Mouse (Mus musculus): Measurements from ENCODE around the gene Dusp22. TPM values are rescaled to one million over a fixed set of nuclear protein-coding genes. Genes with fewer than 3 reads are reported as not detected.

The Dusp22 gene
- polyA plus RNA-seq, 1 experiment from 2014 or later = 22.5 TPM

DNA sequence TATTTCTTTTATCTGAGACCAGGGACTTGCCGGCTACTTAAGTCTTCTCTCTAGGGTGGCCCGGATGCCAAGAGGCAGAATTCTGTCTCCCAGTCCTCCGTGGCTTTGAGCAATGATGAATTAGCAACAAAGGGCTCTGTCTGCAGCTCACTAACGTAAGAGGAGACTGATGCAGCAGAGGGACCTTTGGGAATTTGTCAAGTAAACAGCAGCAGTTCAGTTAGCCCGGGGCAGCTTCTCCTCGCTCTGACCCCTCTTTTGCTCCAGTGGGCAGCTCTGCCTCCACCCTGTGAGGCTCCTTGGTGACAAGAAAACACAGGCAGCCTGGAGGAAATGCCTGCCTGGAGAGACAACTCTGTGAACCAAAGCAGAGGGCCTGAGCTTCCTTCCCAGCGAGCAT lies 62.8 kb downstream of the Dusp22 start:
- H3K27ac ChIP-seq (ENCODE audit: low read depth, low read length) = no peak overlapping the region
- H3K36me3 ChIP-seq (ENCODE audit: control insufficient read depth, insufficient read depth, low read length) = no peaks in the 10 kb centered on the region
- no peaks in the 10 kb centered on the region for H3K9me3 ChIP-seq (ENCODE audit: control insufficient read depth, low read length)
- H3K4me3 ChIP-seq (ENCODE audit: low read length) = no peak overlapping the region
- H3K4me2 ChIP-seq (replicated peaks; ENCODE audit: low read depth, low read length) = no peak overlapping the region
- WGBS = 21% methylated on average over 7 of the region's 7 CpGs
- peaks cover 5% of the 10 kb centered on the region; the same call in 1 of the 2 replicates for H3K4me1 ChIP-seq (ENCODE audit: control insufficient read depth, insufficient read depth, low read length)
- no peaks in the 10 kb centered on the region for H3K27me3 ChIP-seq (ENCODE audit: control insufficient read depth, insufficient read depth, low read length)
- H3K9ac ChIP-seq (ENCODE audit: low read depth, low read length) = no peak overlapping the region
- ATAC-seq (ENCODE audit: low FRiP score, low TSS enrichment) = 0 out of 2 replicates have a peak, but pooled peaks have one; percentile 47

- no peaks in the 10 kb centered on the region for H3K27me3 ChIP-seq (ENCODE audit: control insufficient read depth, insufficient read depth, low read length)
- H3K4me3 ChIP-seq (ENCODE audit: low read length) = no peak overlapping the region
- WGBS = 58% methylated on average over 5 of the region's 5 CpGs
- no peak for ATAC-seq (ENCODE audit: low FRiP score, low TSS enrichment)
- no peak overlapping the region for H3K9ac ChIP-seq (ENCODE audit: low read depth, low read length)
- H3K27ac ChIP-seq (ENCODE audit: low read depth, low read length) = no peak overlapping the region
- peaks cover 5% of the 10 kb centered on the region; the same call in 1 of the 2 replicates for H3K4me1 ChIP-seq (ENCODE audit: control insufficient read depth, insufficient read depth, low read length)
- H3K9me3 ChIP-seq (ENCODE audit: control insufficient read depth, low read length) = no peaks in the 10 kb centered on the region
- H3K4me2 ChIP-seq (replicated peaks; ENCODE audit: low read depth, low read length) = no peak overlapping the region
- H3K36me3 ChIP-seq (ENCODE audit: control insufficient read depth, insufficient read depth, low read length) = no peaks in the 10 kb centered on the region
Observed at GRCm38 (mm10) chr13:30723258-30723657, 63.5 kb downstream of the Dusp22 start.

- no peak for ATAC-seq (ENCODE audit: low FRiP score, low TSS enrichment)
- no peak overlapping the region for H3K4me2 ChIP-seq (replicated peaks; ENCODE audit: low read depth, low read length)
- 67% methylated on average over 8 of the region's 8 CpGs for WGBS
- no peaks in the 10 kb centered on the region for H3K9me3 ChIP-seq (ENCODE audit: control insufficient read depth, low read length)
- H3K9ac ChIP-seq (ENCODE audit: low read depth, low read length) = no peak overlapping the region
- H3K27ac ChIP-seq (ENCODE audit: low read depth, low read length) = no peak overlapping the region
- no peak overlapping the region for H3K4me3 ChIP-seq (ENCODE audit: low read length)
- no peaks in the 10 kb centered on the region for H3K27me3 ChIP-seq (ENCODE audit: control insufficient read depth, insufficient read depth, low read length)
- no peaks in the 10 kb centered on the region for H3K36me3 ChIP-seq (ENCODE audit: control insufficient read depth, insufficient read depth, low read length)
- peaks cover 5% of the 10 kb centered on the region; the same call in 1 of the 2 replicates for H3K4me1 ChIP-seq (ENCODE audit: control insufficient read depth, insufficient read depth, low read length)
Observed at GRCm38 (mm10) chr13:30723858-30724257, 64.1 kb downstream of the Dusp22 start.

DNA sequence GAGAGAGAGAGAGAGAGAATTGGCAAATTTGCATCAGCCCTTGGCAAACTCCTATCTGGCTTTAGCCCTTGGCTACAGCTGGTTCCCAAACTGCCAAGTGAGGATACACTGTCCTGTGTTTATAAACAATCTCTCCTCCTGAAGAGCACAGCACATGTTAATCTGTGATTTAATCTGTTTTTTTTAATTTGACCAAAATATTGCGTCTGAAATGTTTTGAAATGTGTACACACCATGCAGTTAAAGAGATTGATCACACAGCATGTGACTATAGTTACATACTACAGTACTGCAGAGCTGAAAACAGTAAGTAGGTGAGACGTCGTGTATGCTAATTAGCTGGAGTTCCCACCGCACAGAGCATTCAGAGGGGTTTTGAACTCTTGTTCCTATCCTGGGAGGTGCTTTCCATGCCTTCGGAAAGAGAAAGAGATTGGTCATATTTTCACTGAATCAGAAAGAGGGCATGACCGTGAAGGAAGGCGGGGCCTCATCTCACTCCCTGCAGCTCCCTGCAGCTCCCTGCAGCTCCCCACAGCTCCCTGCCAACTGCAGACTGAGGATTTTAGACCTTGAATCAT lies 65.0 kb downstream of the Dusp22 start:
- no peak overlapping the region for H3K4me2 ChIP-seq (replicated peaks; ENCODE audit: low read depth, low read length)
- peaks cover 5% of the 10 kb centered on the region; the same call in 1 of the 2 replicates for H3K4me1 ChIP-seq (ENCODE audit: control insufficient read depth, insufficient read depth, low read length)
- no peaks in the 10 kb centered on the region for H3K36me3 ChIP-seq (ENCODE audit: control insufficient read depth, insufficient read depth, low read length)
- no peaks in the 10 kb centered on the region for H3K27me3 ChIP-seq (ENCODE audit: control insufficient read depth, insufficient read depth, low read length)
- 35% methylated on average over 7 of the region's 7 CpGs for WGBS
- H3K27ac ChIP-seq (ENCODE audit: low read depth, low read length) = no peak overlapping the region
- no peaks in the 10 kb centered on the region for H3K9me3 ChIP-seq (ENCODE audit: control insufficient read depth, low read length)
- no peak overlapping the region for H3K4me3 ChIP-seq (ENCODE audit: low read length)
- no peak for ATAC-seq (ENCODE audit: low FRiP score, low TSS enrichment)
- H3K9ac ChIP-seq (ENCODE audit: low read depth, low read length) = no peak overlapping the region

- no peak overlapping the region for H3K4me2 ChIP-seq (replicated peaks; ENCODE audit: low read depth, low read length)
- no peak overlapping the region for H3K27ac ChIP-seq (ENCODE audit: low read depth, low read length)
- no peak overlapping the region for H3K4me3 ChIP-seq (ENCODE audit: low read length)
- H3K9me3 ChIP-seq (ENCODE audit: control insufficient read depth, low read length) = no peaks in the 10 kb centered on the region
- no peak overlapping the region for H3K9ac ChIP-seq (ENCODE audit: low read depth, low read length)
- WGBS = 78% methylated on average over 4 of the region's 4 CpGs
- ATAC-seq (ENCODE audit: low FRiP score, low TSS enrichment) = no peak
- no peaks in the 10 kb centered on the region for H3K36me3 ChIP-seq (ENCODE audit: control insufficient read depth, insufficient read depth, low read length)
- H3K4me1 ChIP-seq (ENCODE audit: control insufficient read depth, insufficient read depth, low read length) = peaks cover 5% of the 10 kb centered on the region; the same call in 1 of the 2 replicates
- no peaks in the 10 kb centered on the region for H3K27me3 ChIP-seq (ENCODE audit: control insufficient read depth, insufficient read depth, low read length)
Observed at GRCm38 (mm10) chr13:30726879-30727278, 67.1 kb downstream of the Dusp22 start.

DNA sequence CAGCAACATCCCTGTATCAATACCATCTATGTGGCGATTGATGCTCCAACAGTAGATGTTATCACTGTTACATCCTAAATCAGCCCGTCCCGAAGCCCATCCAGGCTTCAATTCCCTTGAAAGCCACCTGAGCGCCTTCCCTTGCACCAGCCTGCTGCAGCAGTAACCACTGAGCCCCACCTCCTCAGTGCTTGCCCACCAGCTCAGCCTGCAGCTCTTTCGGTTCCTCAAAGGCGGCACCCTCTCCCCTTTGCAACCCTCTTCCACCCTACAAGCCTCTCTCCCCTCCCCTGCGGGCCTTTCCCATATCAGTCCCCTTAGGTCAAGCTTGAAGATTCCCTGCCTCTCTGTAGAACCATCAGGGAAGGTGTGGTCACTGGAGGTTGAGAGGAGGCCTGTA lies 68.4 kb downstream of the Dusp22 start:
- H3K4me3 ChIP-seq (ENCODE audit: low read length) = no peak overlapping the region
- no peak overlapping the region for H3K9ac ChIP-seq (ENCODE audit: low read depth, low read length)

GRCm38 (mm10) chr13:30729245-30729644 lies 69.4 kb downstream of the Dusp22 start:
- Histone ChIP-seq H3K9ac (ENCODE audit: low read depth, low read length) (no peak overlapping the region), H3K9me3 (ENCODE audit: control insufficient read depth, low read length) (no peaks in the 10 kb centered on the region), H3K36me3 (ENCODE audit: control insufficient read depth, insufficient read depth, low read length) (no peaks in the 10 kb centered on the region), H3K4me1 (ENCODE audit: control insufficient read depth, insufficient read depth, low read length) (no peaks in the 10 kb centered on the region), H3K4me3 (ENCODE audit: low read length) (no peak overlapping the region), H3K27me3 (ENCODE audit: control insufficient read depth, insufficient read depth, low read length) (no peaks in the 10 kb centered on the region), H3K27ac (ENCODE audit: low read depth, low read length) (no peak overlapping the region), H3K4me2 (replicated peaks; ENCODE audit: low read depth, low read length) (no peak overlapping the region)
- WGBS = 36% methylated on average over 6 of the region's 6 CpGs
- ATAC-seq (ENCODE audit: low FRiP score, low TSS enrichment) = no peak

More for the DNA sequence above, 68.4 kb downstream of the Dusp22 start:
- ATAC-seq (ENCODE audit: low FRiP score, low TSS enrichment) = no peak
- 88% methylated on average over 7 of the region's 7 CpGs for WGBS
- no peaks in the 10 kb centered on the region for H3K9me3 ChIP-seq (ENCODE audit: control insufficient read depth, low read length)
- no peak overlapping the region for H3K4me2 ChIP-seq (replicated peaks; ENCODE audit: low read depth, low read length)
- H3K27me3 ChIP-seq (ENCODE audit: control insufficient read depth, insufficient read depth, low read length) = no peaks in the 10 kb centered on the region
- H3K36me3 ChIP-seq (ENCODE audit: control insufficient read depth, insufficient read depth, low read length) = no peaks in the 10 kb centered on the region
- H3K27ac ChIP-seq (ENCODE audit: low read depth, low read length) = no peak overlapping the region
- no peaks in the 10 kb centered on the region for H3K4me1 ChIP-seq (ENCODE audit: control insufficient read depth, insufficient read depth, low read length)

GRCm38 (mm10) chr13:30730104-30730793 lies 70.5 kb downstream of the Dusp22 start:
- WGBS = 83% methylated on average over 15 of the region's 15 CpGs
- no peak for ATAC-seq (ENCODE audit: low FRiP score, low TSS enrichment)
- Histone ChIP-seq H3K4me2 (replicated peaks; ENCODE audit: low read depth, low read length) (no peak overlapping the region), H3K9ac (ENCODE audit: low read depth, low read length) (no peak overlapping the region), H3K4me3 (ENCODE audit: low read length) (no peak overlapping the region), H3K27ac (ENCODE audit: low read depth, low read length) (no peak overlapping the region), H3K27me3 (ENCODE audit: control insufficient read depth, insufficient read depth, low read length) (no peaks in the 10 kb centered on the region), H3K36me3 (ENCODE audit: control insufficient read depth, insufficient read depth, low read length) (no peaks in the 10 kb centered on the region), H3K4me1 (ENCODE audit: control insufficient read depth, insufficient read depth, low read length) (no peaks in the 10 kb centered on the region), H3K9me3 (ENCODE audit: control insufficient read depth, low read length) (no peaks in the 10 kb centered on the region)

GRCm38 (mm10) chr13:30732709-30733445 lies 73.1 kb downstream of the Dusp22 start:
- no peaks in the 10 kb centered on the region for H3K9me3 ChIP-seq (ENCODE audit: control insufficient read depth, low read length)
- H3K4me1 ChIP-seq (ENCODE audit: control insufficient read depth, insufficient read depth, low read length) = no peaks in the 10 kb centered on the region
- no peaks in the 10 kb centered on the region for H3K36me3 ChIP-seq (ENCODE audit: control insufficient read depth, insufficient read depth, low read length)
- no peak overlapping the region for H3K27ac ChIP-seq (ENCODE audit: low read depth, low read length)
- H3K9ac ChIP-seq (ENCODE audit: low read depth, low read length) = no peak overlapping the region
- no peak overlapping the region for H3K4me2 ChIP-seq (replicated peaks; ENCODE audit: low read depth, low read length)
- no peak overlapping the region for H3K4me3 ChIP-seq (ENCODE audit: low read length)
- 89% methylated on average over 11 of the region's 11 CpGs for WGBS
- H3K27me3 ChIP-seq (ENCODE audit: control insufficient read depth, insufficient read depth, low read length) = no peaks in the 10 kb centered on the region
- no peak for ATAC-seq (ENCODE audit: low FRiP score, low TSS enrichment)

Data from kidney, embryonic 14.5 days (tissue).